Mouse (Mus musculus): ENCODE data around the gene Trip11. TPM values are rescaled to one million over a fixed set of nuclear protein-coding genes. Genes with fewer than 3 reads are reported as not detected.

Trip11 gene
- polyA plus RNA-seq (2017; shearing (Covaris generic)): 96.2 TPM

DNA sequence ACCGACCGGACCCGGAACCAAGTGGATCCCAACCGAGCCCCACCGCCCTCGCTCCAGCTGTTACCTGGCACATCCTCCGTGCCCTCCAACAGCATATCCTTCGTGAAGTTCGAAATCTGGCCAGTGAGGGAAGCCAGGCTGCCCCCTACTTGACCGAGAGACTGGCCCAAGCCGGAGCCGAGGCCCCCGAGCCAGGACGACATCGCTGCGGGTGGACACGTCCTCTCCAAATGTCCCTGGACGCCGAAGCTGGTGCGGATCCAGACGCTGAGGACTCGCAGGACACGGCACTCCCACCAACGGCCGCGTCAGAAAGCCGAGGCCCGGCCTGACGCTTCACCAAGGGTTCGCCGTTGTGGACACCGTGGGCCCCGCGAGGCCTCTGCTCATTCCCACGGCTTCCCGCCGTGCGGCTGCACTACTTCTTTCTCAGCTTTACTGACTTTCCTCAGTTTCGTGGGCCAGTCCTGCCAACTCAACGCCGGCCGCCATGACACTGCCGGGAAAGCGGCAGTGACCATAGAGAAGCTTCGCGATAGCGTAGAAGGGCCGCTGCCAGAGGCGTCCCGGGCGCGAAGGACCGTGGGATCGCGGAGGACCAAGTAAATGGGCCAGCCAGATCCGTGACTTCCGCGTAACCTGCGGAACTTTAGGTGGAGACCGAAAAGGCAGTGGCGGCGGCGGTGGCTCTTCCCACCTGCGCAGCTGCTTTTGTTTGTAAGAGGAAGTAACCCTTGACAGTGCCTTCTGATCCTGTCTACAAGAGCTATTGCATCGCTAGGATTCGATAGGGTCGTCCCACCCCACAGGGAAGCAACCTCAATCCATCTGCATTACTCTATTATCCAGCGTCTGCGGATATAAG is at the start of gene Trip11:
Gene Trip11 (minus strand): TSS at position 642 of the 865 bp plus-strand sequence.

DNA sequence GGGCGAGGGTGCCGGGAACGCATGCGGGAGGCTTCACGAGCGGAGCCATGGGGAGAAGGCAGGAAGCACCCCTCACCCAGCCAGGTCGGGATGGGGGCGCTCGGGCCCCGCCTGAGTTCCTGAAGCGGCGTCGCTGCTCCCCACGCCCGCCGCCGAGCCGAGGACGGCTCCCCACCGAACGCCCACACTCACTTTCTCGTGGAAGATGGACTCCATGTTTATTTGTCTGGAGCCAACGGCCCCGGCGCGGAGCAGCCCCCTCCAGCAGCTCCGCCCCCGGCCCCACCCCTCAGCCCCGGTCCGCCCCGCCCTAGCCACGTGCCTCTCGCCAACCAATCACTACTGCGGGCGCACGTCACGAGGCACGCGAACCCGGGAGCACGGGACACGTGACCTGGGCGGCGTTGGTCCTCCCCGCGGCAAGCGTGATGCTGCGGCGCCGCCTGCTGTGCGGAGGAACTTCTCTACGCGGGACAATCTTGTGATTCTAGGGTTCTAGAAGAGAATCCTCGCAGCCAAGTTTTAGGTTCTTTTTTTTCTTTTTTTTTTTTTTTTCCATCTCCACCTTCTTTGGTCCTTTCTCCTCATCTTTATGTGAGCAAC is 45.0 kb upstream of the Trip11 start, which contains the start of gene Atxn3:
Gene Atxn3 (minus strand): TSS at position 305 of the 603 bp plus-strand sequence.

DNA sequence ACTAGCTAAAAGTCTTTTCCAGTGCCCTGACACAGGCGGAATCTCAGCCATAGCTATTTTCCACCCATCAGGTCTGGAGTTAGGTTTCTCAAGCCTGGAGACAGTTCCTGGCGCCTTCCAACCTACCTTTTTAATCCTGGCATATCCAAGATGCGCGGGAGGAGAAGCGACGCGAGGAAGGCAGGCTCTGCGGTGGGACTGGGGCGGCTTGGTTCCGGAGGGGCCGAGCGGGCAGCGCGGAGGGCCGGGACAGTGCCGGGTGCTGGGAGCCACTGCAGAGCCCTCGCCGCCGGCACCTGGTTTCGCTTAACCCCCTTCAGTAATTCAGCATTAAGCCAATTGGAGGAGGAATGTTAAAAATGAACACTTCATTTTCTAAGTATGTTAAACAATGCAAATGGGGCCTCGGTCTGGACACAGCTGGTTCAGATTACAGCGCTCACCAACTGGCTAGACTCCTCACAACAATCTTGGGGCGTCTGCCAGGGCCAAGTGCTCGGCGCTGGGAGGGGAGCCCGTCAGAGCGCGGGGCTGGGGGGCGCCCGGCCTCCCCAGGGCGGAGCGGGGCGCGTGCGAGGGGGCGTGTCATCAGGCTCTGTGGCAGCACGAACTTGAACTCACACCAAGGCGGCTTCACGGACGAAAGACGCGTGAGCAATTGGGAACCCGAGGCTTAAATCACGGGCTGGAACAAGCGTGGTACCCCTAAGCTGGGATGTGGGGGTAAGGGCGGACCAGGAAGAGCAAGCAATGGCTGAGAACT is 94.3 kb downstream of the Trip11 start, which contains the start of gene Fbln5:
Gene Fbln5 (minus strand): TSS at position 448 of the 763 bp plus-strand sequence.

Other genes with a start within 250 kb of the Trip11 start
- gene Tc2n, start 194.7 kb downstream of the Trip11 start, polyA plus RNA-seq (2017; shearing (Covaris generic)): not detected
- gene Fbln5, start 94.2 kb downstream of the Trip11 start, polyA plus RNA-seq (2017; shearing (Covaris generic)): not detected
- 26.7 TPM for gene Atxn3, start 45.0 kb upstream of the Trip11 start, polyA plus RNA-seq (2017; shearing (Covaris generic))
- gene Cpsf2, start 62.7 kb upstream of the Trip11 start, polyA plus RNA-seq (2017; shearing (Covaris generic)): 18.3 TPM
- gene Slc24a4, start 215.5 kb upstream of the Trip11 start, polyA plus RNA-seq (2017; shearing (Covaris generic)): not detected